Mouse (Mus musculus) brain, embryonic 14.5 days (tissue): ENCODE results near the gene Etfa.

Experiments
- CTCF ChIP-seq: fragments of 200-500 bp; IDR thresholded peaks from 2 replicates; pipeline ENCODE4 v1.5.1; 2012; ENCODE audit warnings: inconsistent platforms, mild to moderate bottlenecking, moderate library complexity, borderline replicate concordance; ENCODE audit not compliant: insufficient read depth, insufficient read length; ENCODE audit errors: extremely low read depth
- POLR2A ChIP-seq: fragments of 200-500 bp; IDR thresholded peaks from 2 replicates; pipeline ENCODE4 v1.6.1; 2012; ENCODE audit warnings: mild to moderate bottlenecking, inconsistent platforms, borderline replicate concordance; ENCODE audit not compliant: poor library complexity, insufficient read depth, insufficient read length, severe bottlenecking; ENCODE audit errors: extremely low read depth

- no peak for TF ChIP-seq POLR2A
- TF ChIP-seq CTCF: no peak
Observed at GRCm38 (mm10) chr9:55544861-55545555, 33.0 kb upstream of the Etfa start.
